18 mouse cellular contexts compared by ENCODE assay signal in genomic region chr11:20525909-20526308, GRCm38 (mm10).
"Had no signal": no experiment of that assay in that cellular context is flagged by ENCODE, and none has a peak within 500 bp of the region (broad histone marks: within the 10 kb centered on the region; RNA-seq: fewer than 3 reads in every experiment).

No protein-coding gene starts in this region.

- DNase-seq: liver, postnatal 0 days; lung, adult 2 months; lung, postnatal 14 days; lung, postnatal 36 days; right cerebral cortex, postnatal 14 days; thymus, adult 2 months; thymus, postnatal 25 days; thymus, postnatal 4 days had no signal

- ATAC-seq: liver, postnatal 0 days; lung, postnatal 0 days; midbrain, embryonic 13.5 days; midbrain, embryonic 16.5 days had no signal

- H3K36me3 ChIP-seq: liver, embryonic 15.5 days; lung, embryonic 15.5 days; midbrain, embryonic 13.5 days; neural tube, embryonic 12.5 days; stomach, embryonic 15.5 days had no signal

- H3K9ac ChIP-seq: liver, embryonic 15.5 days; liver, postnatal 0 days; lung, embryonic 15.5 days; midbrain, embryonic 13.5 days; neural tube, embryonic 12.5 days; stomach, embryonic 15.5 days had no signal

- H3K4me3 ChIP-seq: liver, embryonic 15.5 days; lung, embryonic 15.5 days; megakaryocyte, embryonic 14.5 days; midbrain, embryonic 13.5 days; neural tube, embryonic 12.5 days; stomach, embryonic 15.5 days had no signal

- H3K27me3 ChIP-seq: lung, embryonic 15.5 days; midbrain, embryonic 13.5 days; neural tube, embryonic 12.5 days; stomach, embryonic 15.5 days had no signal

- H3K27ac ChIP-seq: liver, embryonic 15.5 days; lung, embryonic 15.5 days; macrophage; midbrain, embryonic 13.5 days; neural tube, embryonic 12.5 days; stomach, embryonic 15.5 days; stomach, postnatal 0 days had no signal

- H3K4me1 ChIP-seq: liver, embryonic 15.5 days; midbrain, embryonic 13.5 days; neural tube, embryonic 12.5 days; stomach, embryonic 15.5 days had no signal

- H3K9me3 ChIP-seq: liver, embryonic 15.5 days; lung, embryonic 15.5 days; megakaryocyte, embryonic 14.5 days; midbrain, embryonic 13.5 days; neural tube, embryonic 12.5 days; stomach, embryonic 15.5 days had no signal

- H3K4me2 ChIP-seq: liver, embryonic 15.5 days; lung, embryonic 15.5 days; midbrain, embryonic 13.5 days; neural tube, embryonic 12.5 days; stomach, embryonic 15.5 days had no signal
